Mouse (Mus musculus): ENCODE data around the gene Prf1.
A peak's percentile ranks its signal among the peaks of the same experiment; 100 is the strongest.

DNA sequence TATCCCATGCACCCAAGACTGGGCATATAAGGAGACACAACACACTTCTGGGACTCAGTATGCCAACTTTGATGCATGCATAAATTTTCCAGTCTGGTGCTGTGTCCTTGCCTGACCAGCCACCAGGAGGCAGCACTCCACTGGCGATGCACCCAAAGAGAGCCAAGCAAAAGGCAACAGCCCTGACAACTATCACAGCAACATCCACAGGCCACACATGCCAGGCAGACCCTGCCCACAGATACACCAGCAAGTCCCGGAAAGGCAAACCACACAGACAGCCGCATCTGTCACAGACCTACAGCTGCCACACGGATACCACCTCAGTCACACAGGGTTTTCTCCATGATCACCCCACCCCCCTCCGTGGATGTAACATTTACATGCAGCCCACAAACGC lies 43.9 kb downstream of the Prf1 start:
- no peak for TF ChIP-seq POLR2A (IDR thresholded peaks at IDR 0.05; ENCODE audit: control insufficient read depth, low read depth, low read length)
- TF ChIP-seq CTCF (IDR thresholded peaks at IDR 0.05; ENCODE audit: control insufficient read depth, insufficient read depth, insufficient replicate concordance, low read depth, low read length): peak; percentile 70; the same call in 1 of the 2 replicates
